Mouse (Mus musculus) spleen, postnatal 0 days (tissue): Measurements from ENCODE around the gene Tnfrsf26. TPM values are rescaled to one million over a fixed set of nuclear protein-coding genes. Genes with fewer than 3 reads are reported as not detected.

Source experiments
- polyA plus RNA-seq: library from polyadenylated mRNA; unstranded; fragments of >200 nt; fragmentation: Nextera tagmentation; extraction: Ambion mirVana; gene quantifications from 2 replicates; pipeline ENCODE4 v1.2.1, GENCODE M21; 2015

The Tnfrsf26 gene
- polyA plus RNA-seq: 2.5 and 3.4 TPM in 2 replicates

DNA sequence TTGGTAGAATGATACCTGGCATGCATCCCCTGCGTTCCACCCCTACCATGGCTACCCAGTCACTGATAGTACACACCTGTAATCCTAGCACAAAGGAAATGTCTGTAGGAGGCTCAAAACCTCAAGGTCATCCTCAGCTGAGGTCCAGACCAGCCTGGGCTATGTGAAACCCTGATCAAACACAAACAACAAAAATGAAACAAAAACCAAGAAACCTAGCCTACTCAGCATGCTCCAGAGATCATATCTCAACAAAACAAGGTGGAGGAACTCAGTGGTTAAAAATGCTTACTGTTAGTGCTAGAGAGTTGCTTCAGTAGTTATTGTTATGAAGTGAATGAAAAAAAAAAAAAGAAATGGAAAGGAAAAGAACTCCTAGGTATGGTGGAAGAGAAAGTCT lies at the start of gene Tnfrsf26:
Gene Tnfrsf26 (minus strand): TSS at position 183 of the 400 bp plus-strand sequence.

GRCm38 (mm10) chr7:143649034-143649768 lies 20.7 kb upstream of the Tnfrsf26 start, which contains the start of gene Tnfrsf22:
TSS of gene Tnfrsf22 (minus strand) at chr7:143649661.

GRCm38 (mm10) chr7:143599428-143600230 lies 28.9 kb downstream of the Tnfrsf26 start, which contains the start of gene Cars:
TSS of gene Cars (minus strand) at chr7:143600090.

Other genes starting within 250 kb of the Tnfrsf26 start
- 45.7 and 63.1 TPM in 2 replicates for gene Cdkn1c, start 167.7 kb downstream of the Tnfrsf26 start, polyA plus RNA-seq
- 0.36 and 0.70 TPM in 2 replicates for gene Slc22a18, start 155.0 kb downstream of the Tnfrsf26 start, polyA plus RNA-seq
- gene Phlda2, start 125.6 kb downstream of the Tnfrsf26 start, polyA plus RNA-seq: 0.64 and 1.3 TPM in 2 replicates
- gene Nap1l4, start 79.6 kb downstream of the Tnfrsf26 start, polyA plus RNA-seq: 141 and 147 TPM in 2 replicates
- 35.9 and 38.0 TPM in 2 replicates for gene Cars, start 28.6 kb downstream of the Tnfrsf26 start, polyA plus RNA-seq
- gene Tnfrsf22, start 20.9 kb upstream of the Tnfrsf26 start, polyA plus RNA-seq: 2.5 and 3.4 TPM in 2 replicates
- gene Tnfrsf23, start 57.1 kb upstream of the Tnfrsf26 start, polyA plus RNA-seq: 1.8 and 2.0 TPM in 2 replicates
- gene Osbpl5, start 128.3 kb upstream of the Tnfrsf26 start, polyA plus RNA-seq: 7.8 and 10.6 TPM in 2 replicates
- not detected in 2 replicates for gene Mrgprg, start 138.3 kb upstream of the Tnfrsf26 start, polyA plus RNA-seq
- 0.22 and 0.32 TPM in 2 replicates for gene Mrgpre, start 155.8 kb upstream of the Tnfrsf26 start, polyA plus RNA-seq
- 5.1 and 5.5 TPM in 2 replicates for gene Nadsyn1, start 194.1 kb upstream of the Tnfrsf26 start, polyA plus RNA-seq
- gene Dhcr7, start 194.4 kb upstream of the Tnfrsf26 start, polyA plus RNA-seq: 7.0 and 8.7 TPM in 2 replicates
- gene Gm498, start 238.1 kb upstream of the Tnfrsf26 start, polyA plus RNA-seq: not detected in 2 replicates